Comparison of ENCODE assay signal across 22 mouse cellular contexts in the genomic region with DNA sequence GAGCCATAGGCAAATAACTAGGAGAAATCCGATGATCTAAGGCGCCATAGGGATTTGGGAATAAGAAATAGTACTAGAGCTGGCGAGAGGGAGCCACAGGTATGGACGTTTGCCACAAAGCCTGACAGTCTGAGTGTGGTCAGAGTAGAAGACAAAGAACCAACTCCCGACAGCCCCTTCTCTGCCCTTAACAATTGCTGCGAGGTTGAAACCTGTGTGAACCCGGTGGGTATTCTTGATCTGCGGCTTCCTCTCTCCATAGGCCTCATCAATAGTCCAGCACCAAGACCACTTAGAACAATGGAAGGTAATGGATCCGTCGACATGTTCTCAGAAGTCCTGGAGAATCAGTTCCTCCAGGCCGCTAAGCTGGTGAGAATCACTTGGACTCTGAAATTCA. TPM values are rescaled to one million over a fixed set of nuclear protein-coding genes. Genes with fewer than 3 reads are reported as not detected.
DNase-seq lines count a peak whose midpoint lies in the region; ATAC-seq lines count a peak whose summit lies in the region.
"Had no signal": no experiment of that assay in that cellular context is flagged by ENCODE, and none has a peak within 500 bp of the region (broad histone marks: within the 10 kb centered on the region; RNA-seq: fewer than 3 reads in every experiment).

No protein-coding gene starts in this region.

- no peak for DNase-seq in gastrocnemius, postnatal 25 days
- DNase-seq in adrenal gland, adult 2 months, result no peak
- DNase-seq: adrenal gland, postnatal 14 days; B cell, adult 2 months; cerebellum, adult 11-12 months; cerebellum, adult 8-10 months; cerebellum, postnatal 10 days; cerebellum, postnatal 36 days; gastrocnemius, adult 2 months; gastrocnemius, postnatal 14 days; heart, adult 2 months; heart, postnatal 14 days had no signal

- peak; percentile 68 for ATAC-seq in common myeloid progenitor, adult 5-6 weeks (replicated peaks; ENCODE audit: low read depth, poor library complexity, severe bottlenecking)
- peak; percentile 89 for ATAC-seq in erythroid progenitor cell, adult 5-6 weeks (replicated peaks; ENCODE audit: low FRiP score, poor library complexity, severe bottlenecking)
- peak; percentile 83 for ATAC-seq in megakaryocyte, adult 5-6 weeks (ENCODE audit: poor library complexity, severe bottlenecking)
- peak; percentile 56; the same call in 1 of the 2 replicates for ATAC-seq in monocyte, adult 5-6 weeks (replicated peaks; ENCODE audit: insufficient number of reproducible peaks, low FRiP score, low TSS enrichment, poor library complexity, severe bottlenecking)
- ATAC-seq in cerebellum, adult (ENCODE audit: insufficient number of reproducible peaks, low FRiP score, low TSS enrichment), result no peak
- ATAC-seq: forebrain, embryonic 15.5 days; hindbrain, embryonic 16.5 days; intestine, embryonic 15.5 days; Patski had no signal

RNA-seq across cellular contexts. Expression of a gene that starts 36.2 kb away (rescaled TPM):
- total RNA-seq in common myeloid progenitor, adult 5-6 weeks (2017), result 2,127 and 2,208 TPM in 2 replicates
- 901 and 1,018 TPM in 2 replicates for total RNA-seq in erythroid progenitor cell, adult 5-6 weeks (2015; ENCODE audit: low replicate concordance)
- 424 and 1,088 TPM in 2 replicates for total RNA-seq in erythroid progenitor cell, adult 5-6 weeks (2017; ENCODE audit: low replicate concordance)
- total RNA-seq in megakaryocyte, adult 5-6 weeks (2015), result 1,804 and 2,132 TPM in 2 replicates
- total RNA-seq in megakaryocyte, adult 5-6 weeks (2017), result 1,670 and 2,037 TPM in 2 replicates
- total RNA-seq in monocyte, adult 5-6 weeks (2017), result 1,859 to 3,089 TPM (median 2,901 TPM) in 3 replicates
- 100 to 1,000 TPM; 781 to 812 TPM for total RNA-seq in gastrocnemius, postnatal 25 days (2021)
- total RNA-seq in adrenal gland, adult 2 months (2021), result 1,000 to 10,000 TPM; 1,031 to 1,526 TPM
- 962 and 1,016 TPM in 2 replicates for polyA plus RNA-seq in adrenal gland, adult 2 months (2012; rRNA removed)

RNA-seq across cellular contexts. Expression of a gene that starts 45.8 kb away (rescaled TPM):
- total RNA-seq in common myeloid progenitor, adult 5-6 weeks (2017), result 9.8 and 16.1 TPM in 2 replicates
- total RNA-seq in erythroid progenitor cell, adult 5-6 weeks (2015; ENCODE audit: low replicate concordance), result 27.0 and 43.2 TPM in 2 replicates
- 24.3 and 24.6 TPM in 2 replicates for total RNA-seq in erythroid progenitor cell, adult 5-6 weeks (2017; ENCODE audit: low replicate concordance)
- 23.3 and 27.6 TPM in 2 replicates for total RNA-seq in megakaryocyte, adult 5-6 weeks (2015)
- total RNA-seq in megakaryocyte, adult 5-6 weeks (2017), result 13.3 and 13.7 TPM in 2 replicates
- total RNA-seq in monocyte, adult 5-6 weeks (2017), result not detected in 3 replicates
- not detected for total RNA-seq in gastrocnemius, postnatal 25 days (2021)
- under 1 TPM in 1 of 2 experiments, not detected in 1; 0.17 TPM for total RNA-seq in adrenal gland, adult 2 months (2021)
- 0.64 TPM in 1 of 2 replicates, not detected in the other for polyA plus RNA-seq in adrenal gland, adult 2 months (2012; rRNA removed)
- total RNA-seq: adrenal gland, adult 18-20 months; gastrocnemius, adult 2 months; heart, adult 2 months had no signal
- polyA plus RNA-seq: heart, adult 2 months had no signal
